In the genomic region with DNA sequence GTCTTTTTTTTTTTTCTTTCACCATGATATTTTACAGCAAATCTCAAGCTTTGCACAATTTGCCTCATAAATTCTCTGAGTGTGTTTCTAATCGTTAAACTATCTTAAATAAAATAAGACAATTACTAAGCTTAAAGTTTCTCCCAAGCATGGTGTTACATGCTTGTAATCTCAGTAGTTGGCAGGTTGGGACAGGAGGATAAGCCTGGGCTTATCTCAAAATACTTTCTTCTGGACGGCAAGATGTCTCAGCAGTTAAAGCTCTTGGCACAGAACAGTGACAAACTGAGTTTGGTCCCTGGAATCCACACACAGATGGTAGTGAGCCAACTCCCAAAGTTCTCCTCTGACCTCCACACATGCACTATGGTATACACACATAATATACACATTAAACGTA, we compare ENCODE assay signal across 17 mouse cellular contexts. TPM values are rescaled to one million over a fixed set of nuclear protein-coding genes. Genes with fewer than 3 reads are reported as not detected.
"Had no signal": no experiment of that assay in that cellular context is flagged by ENCODE, and none has a peak within 500 bp of the region (broad histone marks: within the 10 kb centered on the region; RNA-seq: fewer than 3 reads in every experiment).

No protein-coding gene starts in this region.

- ATAC-seq: liver, embryonic 12.5 days; midbrain, embryonic 15.5 days had no signal

- DNase-seq: lung, adult 18-20 months; lung, embryonic 14.5 days; lung, postnatal 10 days; lung, postnatal 4 days; retina, postnatal 1 day; right cerebral cortex, adult 18-20 months; right cerebral cortex, postnatal 25 days; right cerebral cortex, postnatal 4 days; spleen, adult 18-20 months; thymus, adult 18-20 months; thymus, postnatal 14 days; thymus, postnatal 36 days had no signal

- H3K27me3 ChIP-seq: liver, embryonic 12.5 days; midbrain, embryonic 12.5 days; midbrain, embryonic 15.5 days; neural tube, embryonic 12.5 days had no signal

- H3K4me1 ChIP-seq: liver, embryonic 12.5 days; midbrain, embryonic 12.5 days; midbrain, embryonic 15.5 days; neural tube, embryonic 12.5 days had no signal

- H3K36me3 ChIP-seq: liver, embryonic 12.5 days; midbrain, embryonic 12.5 days; midbrain, embryonic 15.5 days; neural tube, embryonic 12.5 days had no signal

- H3K9ac ChIP-seq: liver, embryonic 12.5 days; liver, embryonic 14.5 days; lung, embryonic 14.5 days; midbrain, embryonic 12.5 days; midbrain, embryonic 15.5 days; neural tube, embryonic 12.5 days had no signal

- H3K4me3 ChIP-seq: liver, embryonic 12.5 days; midbrain, embryonic 12.5 days; midbrain, embryonic 15.5 days; neural tube, embryonic 12.5 days had no signal

- H3K27ac ChIP-seq: liver, embryonic 12.5 days; liver, embryonic 14.5 days; midbrain, embryonic 12.5 days; midbrain, embryonic 15.5 days; neural tube, embryonic 12.5 days had no signal

- H3K4me2 ChIP-seq: liver, embryonic 12.5 days; lung, embryonic 14.5 days; midbrain, embryonic 12.5 days; midbrain, embryonic 15.5 days; neural tube, embryonic 12.5 days had no signal

- H3K9me3 ChIP-seq: liver, embryonic 12.5 days; midbrain, embryonic 12.5 days; midbrain, embryonic 15.5 days; neural tube, embryonic 12.5 days had no signal

RNA-seq across cellular contexts. Expression of a gene that starts 10.8 kb away (rescaled TPM):
- polyA plus RNA-seq: liver, embryonic 12.5 days had no signal
